Mouse (Mus musculus): ENCODE data around the gene Rbm28. TPM values are rescaled to one million over a fixed set of nuclear protein-coding genes. Genes with fewer than 3 reads are reported as not detected.
A peak's percentile ranks its signal among the peaks of the same experiment; 100 is the strongest.

The Rbm28 gene
- total RNA-seq, 2 experiments from 2014 or later: 21.0 to 22.5 TPM

DNA sequence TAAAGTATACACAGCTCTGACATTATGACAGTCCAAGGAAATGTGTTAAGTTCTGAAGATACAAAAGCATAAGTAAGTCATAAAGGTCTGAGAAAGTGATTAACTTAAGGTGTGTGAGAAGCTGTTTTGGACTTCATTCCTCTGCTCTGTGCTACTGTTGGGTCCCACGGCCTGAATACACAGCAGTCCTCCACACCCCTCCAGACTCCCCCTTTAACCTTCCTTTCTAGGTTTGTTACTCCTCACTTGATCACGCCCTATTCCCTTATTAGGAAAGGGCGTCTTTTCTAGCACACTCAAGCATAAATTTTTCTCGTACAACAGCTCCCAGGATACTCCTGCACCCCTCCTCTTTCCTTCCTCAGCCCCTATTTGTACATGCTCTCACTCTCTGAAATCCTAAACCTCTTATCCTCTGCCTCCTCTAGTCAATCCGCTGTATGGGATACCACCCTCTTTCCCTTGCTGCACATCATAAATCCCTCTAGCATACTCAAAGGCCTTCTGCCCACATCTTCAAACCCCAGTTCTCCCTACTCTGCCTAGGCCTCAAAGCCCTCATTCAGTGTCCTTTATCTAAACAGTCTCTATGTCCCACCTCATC lies 17.3 kb downstream of the Rbm28 start:
- intact Hi-C loops (cut with DNase I): no loop called here
- no peak for DNase-seq

DNA sequence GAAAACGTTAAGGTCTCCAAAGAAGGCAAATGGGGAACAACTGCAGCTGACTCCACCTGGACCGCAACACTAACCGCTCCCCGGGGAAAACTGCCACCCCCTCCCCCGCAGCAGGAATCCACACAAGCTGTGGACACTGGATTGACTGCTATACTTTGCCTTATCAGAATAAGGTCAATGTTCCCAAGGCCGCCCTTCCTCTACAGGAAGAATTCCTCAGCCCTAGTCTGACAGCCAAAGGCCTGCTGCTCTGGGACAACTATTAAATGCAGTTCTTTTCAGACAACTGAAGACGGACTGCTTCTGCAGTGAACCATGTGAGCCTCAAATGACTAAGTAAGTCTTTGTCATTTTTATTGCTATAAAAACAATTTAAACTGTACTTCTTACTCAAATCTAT lies 18.2 kb downstream of the Rbm28 start:
- intact Hi-C loops (cut with DNase I): no loop called here
- peak; percentile 63 to 73 for DNase-seq

DNA sequence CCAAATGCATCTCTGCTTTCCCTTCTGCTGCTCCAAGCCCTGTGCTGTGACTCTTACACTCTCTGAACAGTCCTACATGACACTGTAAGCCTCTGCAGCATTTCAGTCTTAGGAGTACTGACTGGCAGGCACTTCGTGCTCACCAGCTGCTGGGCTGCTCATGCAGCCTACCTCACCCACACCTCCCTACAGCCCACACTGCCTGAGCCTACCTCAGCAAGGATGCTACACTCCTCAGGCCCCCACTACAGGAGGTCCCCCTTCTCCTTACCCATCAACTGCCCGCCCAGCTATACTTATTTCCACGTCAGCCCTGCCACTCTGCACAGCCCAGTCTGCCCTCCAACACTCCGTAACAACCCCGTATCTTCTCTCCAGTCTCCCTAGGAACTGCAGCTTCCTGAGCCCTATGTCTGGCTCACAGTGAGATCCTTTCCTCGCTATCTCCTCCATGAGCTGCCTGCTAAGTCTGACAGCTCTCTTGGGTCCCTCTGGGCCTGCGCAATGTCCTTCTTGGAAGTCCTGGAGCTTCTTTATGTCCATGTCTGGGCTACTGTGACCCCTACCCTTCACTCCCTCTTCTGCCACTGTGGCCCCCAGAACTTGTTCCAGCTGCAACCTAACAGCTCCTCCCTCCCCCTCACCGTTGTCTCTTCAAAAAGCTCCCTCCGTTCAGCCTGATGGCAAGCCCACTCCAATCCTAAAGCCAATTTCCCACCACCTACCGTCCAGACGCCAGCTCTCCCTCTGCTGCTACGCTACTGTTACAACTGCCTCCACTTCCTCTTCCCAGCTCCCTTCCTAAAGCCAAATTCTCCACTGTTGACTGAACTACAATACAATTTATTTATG lies 19.1 kb downstream of the Rbm28 start:
- intact Hi-C loops (cut with DNase I): no loop called here
- DNase-seq: peak; percentile 30 to 37

DNA sequence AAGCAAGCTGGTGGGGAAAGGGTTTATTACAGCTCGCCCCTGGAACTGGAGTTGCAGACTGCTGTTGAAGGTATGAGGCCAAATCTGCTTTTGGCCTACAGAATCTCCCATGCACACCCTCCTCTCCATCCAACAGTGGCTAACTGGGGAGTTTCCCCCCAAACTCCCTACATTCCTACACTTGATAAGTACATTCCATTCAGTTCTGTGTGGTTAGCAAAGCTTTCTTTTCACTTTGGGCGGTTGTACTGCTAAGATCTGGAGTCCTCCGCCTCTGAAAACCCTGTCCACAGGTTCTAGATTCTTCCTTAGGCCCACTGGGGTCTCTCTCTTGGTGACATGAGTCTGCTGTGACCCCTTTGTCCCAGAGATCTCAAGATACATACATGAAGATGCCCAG lies 19.8 kb downstream of the Rbm28 start:
- intact Hi-C loops (cut with DNase I): loop anchor here (5.0 kb wide), 3 partner anchors 58 to 613 kb away; no protein-coding TSS in a partner anchor
- DNase-seq: peak; percentile 28 to 29

DNA sequence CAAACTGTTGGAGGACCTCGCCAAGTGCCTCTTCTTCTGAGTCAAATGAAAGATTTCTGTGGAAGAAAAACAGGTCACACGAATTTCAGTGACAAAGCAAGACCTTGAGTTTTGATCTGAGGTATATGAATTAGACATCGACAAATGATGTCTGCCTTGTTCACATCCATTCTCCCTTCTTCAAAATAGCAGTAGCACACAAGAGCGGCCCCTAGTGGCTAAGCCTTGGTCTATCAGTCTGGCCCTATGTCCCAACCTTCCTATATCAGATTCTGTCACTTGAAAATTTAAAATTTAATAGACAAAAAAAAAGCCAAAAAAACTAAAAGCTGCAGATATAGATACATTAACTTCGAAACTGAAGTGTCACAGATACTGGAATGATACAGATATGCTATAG lies 21.2 kb downstream of the Rbm28 start:
- peak; percentile 65 to 83 for DNase-seq
- intact Hi-C loops (cut with DNase I): loop anchor here (2.0 to 5.0 kb wide), 4 partner anchors 56 to 611 kb away; no protein-coding TSS in a partner anchor

DNA sequence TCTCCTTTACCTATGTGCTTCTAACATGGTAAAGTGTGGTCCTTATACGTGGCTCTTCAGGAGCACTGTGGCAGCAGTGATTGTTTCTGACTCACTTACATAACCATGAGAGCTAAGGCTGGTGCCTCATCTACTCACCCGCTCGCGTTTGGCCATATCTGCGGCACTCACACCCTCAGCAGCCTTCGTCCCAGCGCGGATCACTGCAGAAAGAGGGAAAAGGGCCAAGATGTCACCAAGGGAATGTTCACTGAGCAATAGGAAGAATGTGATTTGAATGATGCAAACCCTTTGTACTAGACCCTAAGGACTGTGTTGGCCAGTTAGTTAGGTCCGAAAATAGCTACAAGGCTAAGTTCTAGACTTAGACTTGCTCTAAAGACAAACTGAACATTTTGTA lies 27.4 kb downstream of the Rbm28 start:
- DNase-seq: peak in 1 of 2 experiments; percentile 14
- intact Hi-C loops (cut with DNase I): no loop called here

DNA sequence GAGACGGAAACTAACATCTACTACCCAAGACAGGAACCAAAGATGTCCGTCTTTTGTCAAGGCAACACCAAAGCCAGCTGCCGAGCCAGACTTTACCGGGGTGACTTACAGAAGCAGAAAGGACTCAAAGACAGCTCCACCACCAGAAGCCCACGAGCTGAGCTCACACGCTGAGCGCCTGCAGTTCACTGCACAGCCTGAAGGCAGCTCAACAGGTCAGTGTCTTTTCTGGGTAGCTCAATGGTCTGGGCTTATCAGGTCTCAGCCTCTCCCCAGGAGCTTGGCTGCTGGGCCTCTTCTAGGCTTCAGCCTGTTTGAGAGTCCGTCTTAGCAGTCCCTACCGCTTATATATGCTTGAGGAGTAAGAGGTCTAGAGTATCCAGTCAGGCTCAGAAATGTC lies 31.7 kb downstream of the Rbm28 start:
- DNase-seq: no peak
- intact Hi-C loops (cut with DNase I): no loop called here

DNA sequence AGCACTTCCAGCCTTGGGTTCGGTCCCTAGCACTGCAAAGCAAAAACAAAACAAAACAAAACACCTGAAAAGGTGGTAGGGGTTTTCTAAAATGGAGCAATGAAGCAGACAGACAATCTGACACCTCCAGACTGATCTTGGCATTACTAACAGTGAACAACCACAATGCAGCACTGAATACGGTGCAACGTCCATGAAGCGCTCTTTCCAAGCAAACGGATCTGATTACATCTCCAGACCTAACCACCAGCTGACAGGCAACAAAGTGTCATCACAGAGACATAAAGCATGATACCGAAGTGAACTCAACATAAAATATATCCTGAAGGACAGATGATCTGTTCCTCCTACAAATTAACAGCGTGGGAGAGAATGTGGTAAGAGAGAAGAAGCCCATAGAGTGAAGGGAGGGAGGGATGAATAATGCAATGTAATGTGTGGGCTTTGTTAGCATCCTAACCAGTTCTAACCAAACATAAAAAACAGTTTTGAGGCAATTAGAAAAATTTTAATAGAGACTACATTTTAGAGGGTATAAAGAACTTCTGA lies 37.9 kb downstream of the Rbm28 start:
- no peak for DNase-seq
- intact Hi-C loops (cut with DNase I): no loop called here

DNA sequence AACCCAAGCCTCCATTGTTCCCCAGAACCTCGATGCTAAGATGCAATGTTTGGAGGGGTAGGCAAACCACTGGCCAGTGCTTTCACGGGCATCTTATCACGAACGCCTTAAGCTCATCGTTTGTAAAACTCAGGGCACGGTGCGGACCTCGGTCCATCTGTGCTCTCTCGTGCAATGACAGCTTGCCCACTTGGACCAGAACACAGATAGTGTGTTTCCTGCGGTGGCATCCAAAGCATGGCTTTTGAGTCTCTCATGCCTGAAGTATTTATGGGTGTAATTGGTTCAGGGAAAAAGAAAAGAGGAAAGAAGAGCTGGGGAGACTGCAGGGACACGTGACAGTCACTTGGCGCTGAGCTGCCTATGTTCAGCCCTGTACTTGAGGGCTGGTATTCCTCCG lies 44.8 kb downstream of the Rbm28 start:
- DNase-seq: no peak
- intact Hi-C loops (cut with DNase I): no loop called here

DNA sequence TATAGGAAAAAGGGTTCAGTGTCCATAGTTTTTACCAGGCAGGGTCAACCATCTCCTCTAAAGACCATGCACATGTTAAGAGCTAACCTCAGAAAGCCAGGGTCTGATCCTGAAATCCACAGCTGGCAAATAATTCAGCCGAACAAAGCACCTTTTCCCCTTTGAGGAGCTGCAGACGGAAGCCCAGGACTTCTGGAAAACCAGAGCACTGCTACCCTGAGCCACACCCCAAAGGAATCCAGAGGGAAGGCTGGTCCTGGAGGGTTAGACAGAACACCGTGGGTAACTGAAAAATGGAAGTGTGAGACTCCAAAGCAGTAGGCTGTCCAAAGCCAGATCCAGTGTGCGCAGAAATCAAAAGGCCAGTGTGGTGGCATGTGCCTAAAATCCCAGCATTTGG lies 45.8 kb downstream of the Rbm28 start:
- intact Hi-C loops (cut with DNase I): no loop called here
- no peak for DNase-seq

DNA sequence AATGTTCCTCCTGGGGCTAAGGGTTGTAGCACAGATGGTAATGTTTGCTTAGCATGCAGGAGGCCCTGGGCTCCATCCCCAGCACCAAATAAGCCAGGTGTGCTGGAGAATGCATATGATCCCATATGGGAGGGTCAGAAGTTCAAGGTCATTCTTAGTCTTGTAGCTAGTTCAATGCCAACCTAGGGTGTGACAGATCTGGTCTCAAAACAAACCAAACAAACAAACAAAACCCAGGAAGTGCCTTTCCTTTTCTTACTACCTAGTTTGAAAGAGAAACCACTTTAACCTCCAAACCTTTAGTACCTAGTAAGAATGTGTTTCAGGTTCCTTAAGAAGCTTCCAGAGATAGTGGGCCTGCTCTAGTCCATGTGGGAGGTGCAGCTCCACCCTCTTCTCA lies 46.6 kb downstream of the Rbm28 start:
- intact Hi-C loops (cut with DNase I): no loop called here
- no peak for DNase-seq

DNA sequence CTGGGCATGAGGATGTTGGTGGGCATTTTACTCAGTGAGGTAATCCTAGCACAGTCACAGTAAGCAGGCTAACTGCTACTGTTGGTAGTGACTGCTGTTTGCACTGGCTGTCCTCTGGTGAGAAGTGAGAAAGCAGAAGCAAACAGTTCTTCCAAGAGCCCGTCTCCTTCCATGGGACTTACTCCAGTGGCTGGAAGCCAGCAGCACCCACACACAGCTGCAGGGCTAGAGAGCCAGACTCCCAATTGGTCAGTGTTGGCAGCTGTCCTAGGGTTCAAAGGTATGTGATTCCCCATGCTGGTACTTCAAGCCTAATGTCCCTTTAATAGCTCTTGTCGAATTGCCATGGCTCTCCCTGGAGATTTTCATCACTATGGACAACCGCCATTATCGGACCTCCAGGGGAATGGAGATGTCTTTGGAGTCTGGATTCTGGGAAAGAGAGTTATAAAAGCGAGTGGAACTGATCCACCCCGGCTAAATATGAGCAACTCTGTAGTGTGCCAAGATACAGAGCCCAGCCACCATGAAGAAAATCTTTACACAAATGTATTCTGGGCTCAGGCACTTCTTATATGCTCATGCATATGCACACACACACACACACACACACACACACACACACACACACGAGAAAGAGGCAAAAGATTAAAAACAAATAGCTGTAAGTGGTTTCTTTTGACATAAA lies 47.2 kb downstream of the Rbm28 start:
- DNase-seq: peak; percentile 86 to 89
- intact Hi-C loops (cut with DNase I): no loop called here

DNA sequence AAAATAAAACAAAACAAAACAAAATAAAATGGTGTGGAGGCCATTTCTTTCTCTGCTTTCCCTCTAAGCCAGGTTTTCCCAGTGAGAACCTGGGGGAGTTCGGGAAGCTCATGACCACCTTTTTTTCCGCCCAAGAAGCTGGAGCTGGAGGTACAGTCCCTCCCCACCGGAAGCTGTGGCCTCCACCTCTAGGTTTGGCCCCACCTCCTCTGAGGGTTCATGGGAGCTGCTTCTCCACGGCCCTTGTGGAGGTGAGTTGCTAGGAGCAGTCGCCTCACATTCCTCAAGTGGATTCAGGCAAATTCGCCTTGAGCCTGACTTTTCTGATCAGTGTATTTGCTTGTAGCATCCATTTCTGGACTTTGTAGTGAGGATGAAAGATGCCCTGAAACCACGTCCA lies 49.0 kb downstream of the Rbm28 start:
- no peak for DNase-seq
- intact Hi-C loops (cut with DNase I): no loop called here

DNA sequence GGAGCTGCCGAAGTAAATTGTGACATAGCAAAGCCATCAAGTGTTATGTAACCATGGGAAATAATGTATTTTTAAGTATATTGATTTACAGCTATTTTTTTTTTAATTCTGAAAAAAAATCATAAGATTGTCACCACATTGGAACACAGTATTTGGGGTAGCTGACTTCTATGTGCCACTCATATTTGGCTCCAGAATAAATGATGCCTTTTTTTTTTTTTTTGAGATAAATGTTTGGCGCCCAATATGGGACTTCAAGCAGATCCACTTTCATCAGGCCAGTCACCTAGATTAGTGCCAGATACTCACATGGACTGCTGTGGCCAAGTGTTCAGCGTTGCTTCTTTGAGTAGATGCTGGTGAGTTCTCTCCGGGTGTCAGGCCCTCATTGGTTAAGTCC lies 53.3 kb downstream of the Rbm28 start:
- intact Hi-C loops (cut with DNase I): no loop called here
- no peak for DNase-seq

DNA sequence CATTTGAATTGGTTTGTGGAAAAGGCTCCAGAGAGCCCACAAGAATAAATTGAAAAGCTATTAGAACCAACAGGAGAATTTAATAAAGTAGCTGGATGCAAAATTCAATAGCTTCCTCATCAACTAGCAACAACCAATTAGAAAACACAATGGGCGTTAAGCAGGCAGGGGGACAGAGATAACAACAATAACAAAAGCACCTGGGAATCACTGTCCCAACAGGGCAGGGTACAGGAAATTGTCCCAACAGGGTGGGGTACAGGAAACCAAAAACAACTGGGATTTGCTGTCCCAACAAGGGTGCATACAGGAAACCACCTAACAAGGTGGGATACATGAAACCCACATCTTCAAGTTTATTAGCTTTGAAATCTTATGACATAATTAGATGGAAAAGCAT lies 56.4 kb downstream of the Rbm28 start:
- intact Hi-C loops (cut with DNase I): no loop called here
- no peak for DNase-seq

DNA sequence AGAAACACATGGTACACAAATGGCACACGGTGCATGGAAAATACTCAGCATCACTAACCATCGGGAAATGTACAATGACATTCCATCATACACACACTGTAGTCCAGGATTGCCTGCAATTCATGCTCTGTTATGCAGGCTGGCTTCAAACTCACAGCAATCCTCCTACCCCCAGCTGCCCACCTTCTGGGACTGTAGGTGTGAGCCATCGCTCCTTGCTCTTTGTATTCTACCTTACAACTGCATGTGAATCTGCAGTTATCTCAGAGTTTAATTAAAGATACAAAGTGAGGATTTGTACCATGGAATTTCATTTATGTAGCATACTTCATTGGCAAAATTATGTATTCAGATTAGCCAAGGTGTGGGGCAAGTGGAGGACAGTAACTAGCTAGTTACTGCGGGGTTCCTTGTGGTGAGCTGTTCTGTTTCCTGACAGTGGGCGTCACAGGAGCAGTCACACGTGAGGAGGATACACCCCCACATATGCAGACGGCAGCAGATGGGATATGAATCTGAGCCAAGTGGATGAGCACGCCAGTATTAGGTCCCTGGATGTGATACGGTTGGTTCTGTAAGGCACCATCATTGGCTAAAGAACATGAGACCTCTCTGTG lies 63.5 kb downstream of the Rbm28 start:
- intact Hi-C loops (cut with DNase I): no loop called here

DNA sequence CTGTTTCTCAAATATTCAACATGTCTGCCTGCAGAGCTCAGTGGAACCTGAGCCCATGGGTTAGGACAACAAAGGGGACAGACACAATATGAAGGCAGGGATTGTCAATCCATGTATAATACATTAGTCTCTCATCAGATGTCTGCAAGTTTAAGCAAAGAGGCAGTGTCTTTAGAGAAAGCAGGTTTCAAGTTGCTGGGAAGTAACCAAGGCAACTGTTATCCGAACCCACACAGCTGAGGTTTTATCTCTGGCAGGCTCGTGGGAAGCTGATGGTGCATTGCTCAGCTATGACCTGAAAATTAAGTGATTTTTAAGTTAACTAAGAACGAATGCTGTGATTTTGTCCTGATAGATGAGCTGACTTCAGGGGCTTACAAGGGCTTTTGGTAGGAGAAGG lies 64.4 kb downstream of the Rbm28 start:
- intact Hi-C loops (cut with DNase I): no loop called here
- no peak for DNase-seq

More for the DNA sequence above, 63.5 kb downstream of the Rbm28 start:
- DNase-seq: no peak

DNA sequence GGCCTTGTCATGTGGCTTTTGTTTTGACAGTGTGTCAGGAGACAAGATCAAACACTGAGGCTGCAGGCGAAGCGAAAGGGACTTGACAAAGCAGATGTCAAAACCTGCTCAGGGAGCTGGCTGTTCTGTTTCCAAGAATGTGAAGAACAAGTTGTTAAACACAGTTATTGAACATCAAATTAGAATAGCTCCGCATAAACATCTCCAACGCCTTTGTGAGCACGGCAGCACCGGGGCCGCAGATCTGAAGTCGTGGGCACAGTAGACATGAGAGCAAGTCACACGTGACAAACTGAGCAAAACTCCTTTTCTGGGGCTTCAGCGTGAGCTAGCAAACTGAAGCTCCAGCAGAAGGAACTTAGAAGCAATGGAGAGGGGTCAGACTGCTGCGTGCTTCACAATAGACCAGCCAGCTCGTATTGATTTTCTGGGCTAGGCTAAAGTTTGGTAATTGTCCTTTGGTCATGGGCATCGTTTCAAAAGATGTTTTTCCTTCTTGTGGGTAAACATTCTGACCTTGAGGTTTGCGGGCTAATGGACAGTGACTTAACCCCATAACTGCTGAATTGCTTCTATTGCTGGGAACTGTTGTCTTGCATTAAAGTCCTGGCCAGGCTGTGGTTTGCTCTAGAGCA lies 65.2 kb downstream of the Rbm28 start:
- no peak for DNase-seq
- intact Hi-C loops (cut with DNase I): no loop called here

DNA sequence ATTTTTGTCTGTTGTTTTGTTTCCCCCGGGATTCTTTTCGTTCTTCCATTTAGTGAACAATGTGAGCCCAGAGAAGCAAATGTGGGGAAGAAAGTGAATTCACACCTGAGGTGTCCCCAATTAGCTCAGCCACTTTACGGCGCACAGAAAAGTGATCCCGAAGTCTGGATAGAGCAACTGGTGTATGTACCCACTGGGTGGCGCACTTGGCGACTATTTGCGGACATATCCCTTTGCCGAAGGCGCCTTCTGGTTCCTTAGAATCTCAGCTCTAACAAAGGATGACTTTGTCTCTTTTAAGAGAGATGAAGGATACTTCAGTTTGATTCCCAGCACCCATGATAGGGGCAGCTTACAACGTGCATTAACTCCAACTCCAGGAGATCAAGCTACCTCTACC lies 71.9 kb downstream of the Rbm28 start:
- no peak for DNase-seq
- intact Hi-C loops (cut with DNase I): no loop called here

DNA sequence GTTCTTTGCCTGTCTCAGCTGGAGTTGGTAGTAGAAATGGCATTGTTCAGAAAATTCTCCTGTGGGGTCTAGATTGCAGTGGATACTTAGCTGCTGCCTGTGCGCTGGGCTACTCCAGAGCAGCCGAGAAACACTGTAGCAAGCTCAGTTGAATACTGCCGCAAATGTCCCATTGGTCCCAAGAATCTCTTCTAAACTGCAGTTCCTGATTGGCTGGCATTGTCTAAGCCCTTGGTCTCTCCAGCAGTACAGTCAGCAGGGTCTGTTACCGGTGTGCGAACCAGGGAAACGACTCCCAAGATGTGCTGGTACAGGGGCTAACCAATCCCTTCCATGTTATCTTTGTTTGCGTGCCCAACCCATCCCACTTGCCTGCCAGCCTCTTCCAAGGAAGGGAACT lies 72.6 kb downstream of the Rbm28 start:
- intact Hi-C loops (cut with DNase I): no loop called here
- DNase-seq: no peak

Measured in heart, postnatal 10 days (tissue).